Mouse (Mus musculus) kidney, adult 18-20 months (tissue): ENCODE measurements at regions not wholly inside any gene's neighbourhood (a gene's known extent, or its start where the extent isn't known, plus 50 kb on each side); places are given as distances from the start of the nearest gene placed in this dataset.
A peak's percentile ranks its signal among the peaks of the same experiment; 100 is the strongest.

Experiments used
- DNase-seq: peaks from one replicate; pipeline ENCODE4 v3.0.0; 2021

DNA sequence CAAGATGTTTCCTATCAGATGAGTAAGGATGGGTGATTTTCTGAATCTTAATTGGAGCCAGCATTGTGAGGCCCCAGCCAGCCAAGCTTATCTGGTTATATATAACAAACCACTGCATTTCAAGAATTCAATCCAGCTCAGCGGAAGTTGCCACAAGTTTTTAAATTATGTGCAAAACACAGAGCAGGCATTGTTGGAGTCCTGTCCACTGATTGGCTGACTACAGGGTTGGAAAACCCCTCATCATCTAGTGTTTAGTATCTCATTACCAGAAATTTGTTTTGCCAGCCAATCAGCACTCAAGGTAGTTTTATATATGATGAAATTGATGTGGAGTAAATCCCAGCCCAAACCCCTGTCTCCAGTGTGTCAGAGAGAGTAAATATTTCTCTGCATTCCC is 578.5 kb upstream of the Intu start:
- no peak for DNase-seq

DNA sequence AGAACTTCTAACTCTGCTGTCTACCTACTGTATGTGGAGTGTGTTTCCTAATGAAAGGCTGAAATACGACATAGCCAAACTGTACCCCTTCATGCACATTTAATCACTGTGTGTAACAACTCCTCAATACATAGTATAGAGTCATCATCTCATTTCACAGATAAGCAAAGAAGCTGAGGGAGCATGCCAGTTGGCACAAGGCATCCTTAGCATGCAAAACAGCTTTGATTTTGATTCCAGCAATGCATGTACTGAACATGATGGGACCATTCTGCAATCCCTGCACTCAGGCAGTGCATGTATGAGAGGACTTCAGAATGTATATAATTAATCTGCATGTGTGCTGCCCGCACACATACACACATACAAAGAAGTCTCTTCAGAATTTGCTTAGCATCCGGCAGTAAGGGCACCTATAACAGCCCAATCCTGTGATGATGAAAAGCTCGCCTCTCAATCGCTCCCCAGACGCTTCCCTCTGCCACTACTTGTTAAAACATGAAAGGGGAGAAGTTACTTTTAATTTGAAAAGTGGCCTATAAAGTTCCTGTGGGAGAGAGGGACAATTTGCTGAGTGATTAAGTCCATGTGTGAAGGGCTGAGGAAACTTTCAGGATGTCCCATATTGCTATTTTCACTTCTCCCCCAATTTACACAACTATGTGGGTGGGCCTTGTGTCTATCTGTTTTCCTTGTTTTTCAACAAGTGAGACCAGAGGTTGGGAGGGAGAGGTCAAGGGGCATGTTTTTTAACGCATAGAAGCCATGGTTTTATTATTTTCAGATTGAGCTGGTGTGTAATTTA is 569.0 kb upstream of the Intu start:
- no peak for DNase-seq

DNA sequence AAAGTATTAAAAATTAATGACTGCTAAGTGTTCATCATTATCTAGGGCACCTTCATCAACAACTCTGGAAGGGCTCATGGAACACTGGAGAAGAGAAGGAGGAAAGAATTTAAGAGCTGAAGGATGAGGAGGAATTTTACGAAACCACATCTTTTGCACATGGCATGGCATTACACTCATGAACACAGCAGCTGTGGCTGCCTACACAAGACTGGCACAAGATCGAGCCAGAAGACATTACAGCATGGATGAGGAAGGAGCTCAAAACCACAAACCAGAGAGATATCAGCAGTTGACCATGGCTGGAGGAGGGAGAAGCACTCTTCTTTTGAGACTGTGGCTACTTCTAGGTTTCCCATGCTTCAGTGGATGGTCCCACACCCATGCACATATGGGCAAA is 565.7 kb upstream of the Intu start:
- DNase-seq: no peak

DNA sequence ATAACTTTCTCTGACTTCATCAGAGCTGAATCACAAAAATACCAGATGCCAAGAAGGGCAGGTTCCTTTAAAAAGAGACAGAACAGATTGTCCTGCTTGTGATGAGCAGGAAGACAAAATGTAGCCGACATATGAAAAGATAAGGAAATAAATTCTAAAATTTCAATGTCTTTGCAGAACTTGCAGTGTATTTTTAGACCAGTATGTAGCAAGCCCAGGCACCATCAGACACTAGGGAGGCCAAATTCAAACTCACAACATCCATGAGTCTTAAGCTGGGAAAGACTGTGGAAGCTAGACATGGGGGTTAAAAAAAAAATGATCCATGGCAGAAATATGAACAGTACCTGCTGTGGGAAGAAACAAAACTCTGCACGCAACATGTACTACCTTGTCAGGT is 564.7 kb upstream of the Intu start:
- DNase-seq: no peak

DNA sequence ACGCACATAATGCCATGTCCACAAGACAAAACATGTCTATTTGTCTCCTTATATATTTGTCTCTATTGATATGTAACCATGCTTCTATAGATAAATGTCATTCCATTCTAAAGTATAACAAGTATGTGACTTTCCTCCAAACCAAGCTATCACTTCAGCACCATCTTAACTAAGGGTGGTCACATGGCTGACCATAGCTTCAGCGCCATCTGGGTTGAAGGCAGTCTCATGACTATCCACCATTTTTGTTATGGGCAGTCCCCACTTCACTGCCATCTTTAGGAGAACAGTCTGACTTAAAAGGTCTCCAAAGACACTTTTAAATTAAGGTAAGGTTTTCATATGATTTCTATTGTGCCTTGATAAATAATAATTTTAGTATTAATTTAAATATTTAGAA is 554.1 kb upstream of the Intu start:
- DNase-seq: no peak

DNA sequence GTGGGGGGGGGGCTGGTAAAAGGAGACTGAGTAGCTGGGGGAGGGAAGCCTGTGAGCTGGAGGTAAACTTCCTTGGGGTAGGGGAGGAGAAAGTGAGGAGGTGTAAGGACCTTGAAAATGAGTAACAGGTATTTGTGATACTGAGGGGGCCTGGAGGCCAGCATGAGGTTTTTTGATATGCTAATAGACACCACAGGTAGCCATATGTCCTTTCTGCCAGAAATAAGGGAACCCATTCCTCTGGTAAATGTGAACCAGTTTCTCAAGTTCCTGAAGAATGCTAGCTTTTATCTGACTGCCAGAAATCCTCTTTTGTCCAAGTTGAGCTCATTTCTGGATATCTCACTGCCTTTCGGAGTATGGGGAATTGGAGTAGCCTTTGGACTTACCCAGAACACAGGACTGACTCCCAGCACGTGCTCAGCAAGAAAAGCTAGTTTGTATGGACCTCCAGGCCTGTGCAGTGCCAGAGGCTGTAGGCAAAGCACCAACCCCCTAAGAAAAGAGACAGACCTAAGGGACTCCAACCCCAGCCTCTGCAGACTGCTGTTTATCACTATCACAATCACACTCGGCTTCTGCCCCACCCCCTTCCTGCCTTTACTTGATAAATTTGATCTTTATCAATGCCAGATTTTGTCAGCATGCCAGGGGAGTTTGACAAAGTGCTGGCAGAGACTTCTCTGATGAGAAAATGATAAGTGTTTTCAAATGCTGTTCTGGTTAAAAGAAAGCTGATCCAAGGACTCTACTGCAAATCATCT is 552.0 kb upstream of the Intu start:
- no peak for DNase-seq

DNA sequence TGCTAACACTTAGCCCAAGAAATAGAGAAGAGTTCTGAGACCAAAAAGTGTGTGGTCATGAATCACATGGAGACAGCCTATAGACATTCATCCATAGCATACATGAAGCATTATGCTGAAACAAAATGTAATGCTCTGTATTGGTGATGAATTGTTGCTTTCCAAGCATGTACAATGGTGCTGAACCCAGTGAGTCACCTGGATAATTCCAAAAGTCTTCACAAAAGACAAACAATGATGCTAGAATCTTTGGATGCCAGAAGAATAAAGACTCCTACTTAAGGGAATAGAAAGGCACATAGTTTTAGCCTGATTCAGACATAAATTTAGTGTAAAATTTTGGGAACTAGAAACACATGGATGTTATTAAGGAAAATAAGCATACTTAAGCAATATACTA is 548.4 kb upstream of the Intu start:
- no peak for DNase-seq

DNA sequence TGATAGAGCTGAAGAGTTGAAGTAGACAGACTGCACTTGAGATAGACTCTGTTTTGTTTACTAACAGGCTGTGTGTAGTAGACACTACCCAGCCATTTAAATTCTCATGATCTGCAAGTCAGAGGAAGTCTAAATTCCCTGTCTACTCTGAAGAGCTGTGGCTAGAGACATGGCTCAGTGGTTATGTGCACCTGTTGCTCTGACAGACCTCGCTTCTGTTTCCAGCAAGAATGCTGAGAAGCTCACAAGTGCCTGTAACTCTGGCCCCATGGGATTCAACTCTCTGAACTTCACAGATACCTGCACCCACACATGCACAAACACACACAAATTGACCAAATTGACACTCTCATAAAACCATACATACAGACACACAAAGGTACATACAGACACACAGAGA is 543.4 kb upstream of the Intu start:
- no peak for DNase-seq

DNA sequence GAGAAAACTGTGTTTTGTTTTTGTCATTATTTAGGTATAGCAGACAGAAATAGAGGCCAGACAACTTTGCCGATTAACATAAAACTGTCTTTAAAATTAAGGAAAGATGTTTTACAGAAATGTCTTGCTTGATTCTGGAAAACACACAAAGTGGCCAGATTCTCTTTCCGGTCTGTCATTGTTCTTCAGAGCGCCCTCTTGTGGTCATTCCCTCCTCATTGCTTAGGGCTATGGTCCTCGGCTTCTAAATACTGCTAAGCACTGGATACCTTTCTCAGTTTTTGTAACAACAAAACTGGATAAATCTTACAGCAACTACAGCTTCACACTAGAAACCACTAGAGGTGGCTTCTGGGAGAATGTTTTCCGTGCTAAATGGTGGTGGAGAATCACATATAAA is 532.5 kb upstream of the Intu start:
- peak; percentile 41 for DNase-seq

DNA sequence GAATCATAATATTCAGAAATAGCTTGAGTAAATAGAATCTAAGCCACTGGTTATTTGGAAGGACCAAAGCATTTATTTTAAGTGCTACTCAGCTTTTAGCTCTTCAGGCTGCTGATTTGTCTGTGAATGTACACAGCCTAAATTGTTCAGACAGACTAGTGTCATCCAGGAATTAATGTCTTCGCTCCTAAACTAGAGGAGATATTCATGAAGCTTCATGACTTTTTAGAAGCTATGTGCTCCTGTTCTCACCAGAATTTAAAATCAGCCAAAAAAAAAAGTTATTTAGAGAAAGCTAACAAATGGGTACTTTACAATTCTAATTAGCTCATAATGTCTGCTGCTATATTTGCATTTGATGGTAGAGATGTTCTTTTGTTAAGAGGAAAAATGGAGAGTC is 531.2 kb upstream of the Intu start:
- no peak for DNase-seq

DNA sequence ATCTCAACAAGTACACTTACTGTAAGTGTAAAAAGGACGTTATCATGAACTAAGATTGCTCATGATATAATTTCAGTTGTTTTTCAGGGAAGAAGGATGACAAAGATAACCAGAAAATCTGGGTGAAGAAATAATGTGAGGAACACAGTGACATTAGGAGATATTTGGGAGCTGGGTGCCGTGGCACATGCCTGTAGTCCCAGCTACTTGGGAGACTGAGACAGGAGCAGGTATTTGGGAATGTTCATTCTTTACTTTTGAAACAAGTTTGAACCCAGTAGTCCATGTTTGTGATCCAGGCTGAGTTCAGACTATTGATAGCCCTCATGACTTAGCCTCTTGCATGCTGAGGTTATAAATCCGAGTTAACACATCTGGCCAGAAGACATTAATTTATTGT is 528.2 kb upstream of the Intu start:
- no peak for DNase-seq

DNA sequence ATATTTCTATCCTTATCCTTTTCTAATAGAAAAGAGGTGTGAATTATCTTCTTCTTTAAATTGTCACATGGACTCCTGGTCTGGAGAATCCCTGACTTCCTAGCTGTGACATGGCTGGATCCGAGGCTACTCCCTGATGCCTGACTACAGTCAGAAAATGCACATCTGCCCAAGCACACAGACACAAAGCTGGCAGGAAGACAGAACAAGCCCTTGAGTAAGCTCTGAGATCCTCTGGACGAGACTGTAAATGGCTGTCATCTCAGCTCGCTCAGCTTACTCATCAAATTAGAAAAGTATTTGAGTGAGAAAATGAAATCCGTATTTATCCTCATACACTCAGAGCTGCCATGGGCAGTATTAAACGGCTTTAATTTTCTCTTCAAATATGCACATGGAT is 521.0 kb upstream of the Intu start:
- no peak for DNase-seq

DNA sequence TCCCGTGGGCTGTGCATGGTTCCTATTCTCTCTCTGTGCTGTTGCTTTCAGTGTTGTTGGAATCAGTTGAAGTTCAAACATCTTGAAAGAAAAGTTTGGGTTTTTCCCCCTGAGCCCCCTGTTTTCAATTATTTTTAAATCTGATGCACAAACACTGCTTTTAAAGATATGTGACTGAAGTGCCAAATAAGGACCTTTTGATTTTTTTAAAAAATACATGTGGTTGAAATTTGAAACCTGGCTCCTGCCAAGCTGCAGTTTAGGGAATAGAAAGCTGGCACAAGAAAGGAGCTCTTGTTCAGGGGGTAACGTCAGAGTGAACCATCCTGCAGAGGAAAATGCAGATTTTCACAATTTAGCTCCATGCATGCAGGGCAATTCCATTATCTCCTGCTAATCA is 509.4 kb upstream of the Intu start:
- DNase-seq: no peak

DNA sequence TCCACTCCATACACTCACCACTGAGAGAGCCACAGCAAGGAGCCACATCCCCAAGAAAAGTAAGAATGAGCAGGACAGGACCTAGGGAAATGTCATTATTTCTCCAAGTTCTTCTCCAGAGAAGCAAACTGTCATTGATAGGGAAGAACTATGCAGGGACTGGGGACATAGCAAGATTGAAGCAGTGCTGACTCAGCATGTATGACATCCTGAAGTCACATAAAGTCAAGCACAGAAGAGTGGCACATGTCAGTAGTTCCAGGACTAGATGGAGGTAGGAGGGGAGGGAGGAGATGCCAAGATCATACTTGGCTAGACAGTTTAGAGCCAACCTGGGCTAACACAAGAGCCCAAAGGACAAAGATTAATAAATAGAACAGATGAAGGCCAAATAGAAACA is 503.4 kb upstream of the Intu start:
- no peak for DNase-seq

DNA sequence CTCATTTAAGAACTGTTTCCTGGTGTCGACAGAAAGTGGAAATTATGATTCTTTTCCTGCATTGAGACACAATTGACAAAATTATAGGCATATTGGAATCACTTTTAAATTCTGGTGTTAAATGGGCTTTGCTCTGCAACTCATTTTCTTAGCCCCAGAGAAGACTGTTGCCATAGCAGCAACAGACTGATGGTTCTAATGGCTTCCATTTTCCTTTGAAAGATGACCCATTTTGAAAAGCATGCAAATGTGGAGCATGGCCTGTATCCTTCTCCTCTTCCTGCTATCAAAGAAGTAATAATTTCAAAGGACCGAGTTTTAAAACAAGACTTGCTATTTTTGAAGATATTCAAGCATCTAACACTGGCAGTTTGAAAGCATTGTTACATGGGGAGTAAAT is 494.9 kb upstream of the Intu start:
- DNase-seq: no peak

DNA sequence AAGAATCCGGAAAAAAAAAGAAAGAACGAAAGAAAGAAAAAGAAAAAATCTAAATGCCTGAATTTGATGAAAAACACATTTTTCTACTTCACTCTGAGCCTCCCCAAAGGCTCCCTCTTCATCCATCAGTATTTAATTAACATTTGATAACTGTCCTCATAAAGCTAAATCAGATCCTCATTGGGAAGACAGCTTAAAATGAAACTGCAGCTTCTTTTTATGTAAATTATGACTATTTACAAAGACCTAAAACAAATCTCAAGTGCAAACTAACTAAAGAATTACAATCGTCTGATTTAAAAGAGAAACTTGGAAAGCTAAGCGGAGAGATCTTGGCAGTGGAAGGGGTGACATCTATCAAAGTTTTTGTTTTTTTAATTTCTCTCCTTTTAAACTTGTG is 481.4 kb upstream of the Intu start:
- DNase-seq: no peak

DNA sequence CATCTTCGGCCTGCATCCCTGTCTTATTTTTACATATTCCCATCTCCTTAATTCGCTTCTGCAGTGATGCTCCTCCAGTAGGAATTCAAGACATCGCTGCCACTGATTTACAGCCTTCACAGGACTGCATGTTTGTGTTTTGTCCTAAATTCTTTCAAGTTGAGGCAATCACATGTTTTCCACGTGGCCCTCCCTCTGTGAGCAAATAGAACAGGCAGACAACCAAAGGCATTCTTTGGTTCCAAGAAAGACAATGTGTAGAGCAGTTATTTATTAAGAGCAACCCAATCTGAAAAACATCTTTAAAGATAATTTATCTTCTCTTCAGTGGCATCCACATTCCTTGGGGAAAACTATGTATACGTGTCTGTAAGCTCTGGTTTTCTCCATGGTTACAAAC is 472.8 kb upstream of the Intu start:
- DNase-seq: no peak

DNA sequence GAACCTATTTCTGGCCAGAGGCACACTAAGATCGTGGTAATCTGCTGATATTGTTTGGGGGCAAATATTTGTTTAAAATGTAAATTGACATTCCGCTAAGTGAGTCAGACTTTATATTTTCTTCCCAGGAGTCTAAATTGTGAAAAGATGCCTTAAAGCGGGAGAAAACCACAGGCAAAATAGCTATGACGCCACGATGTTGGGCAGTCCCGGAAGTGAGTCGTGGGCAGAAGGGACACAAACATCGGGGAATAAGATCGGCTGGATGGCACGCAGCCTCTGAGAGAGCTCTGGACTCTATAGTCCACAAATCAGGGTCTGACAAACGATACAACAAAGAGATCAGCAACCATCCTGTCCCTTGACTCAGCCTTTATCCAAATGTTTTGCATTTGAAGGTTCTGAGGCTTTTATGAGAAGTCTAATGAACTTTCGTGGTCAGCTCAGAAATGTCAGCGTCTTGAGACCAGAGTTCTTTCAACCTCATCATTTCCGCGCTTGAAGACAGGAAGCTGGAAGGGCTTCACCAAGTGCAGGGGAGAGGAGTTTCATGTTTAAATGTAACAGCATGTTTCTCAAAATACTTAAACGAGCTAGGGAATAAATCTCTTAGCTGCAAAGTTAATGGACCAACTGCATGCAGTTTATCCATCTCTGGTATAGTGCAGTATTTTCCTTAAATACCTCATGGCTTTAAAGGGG is 472.2 kb upstream of the Intu start:
- DNase-seq: no peak

DNA sequence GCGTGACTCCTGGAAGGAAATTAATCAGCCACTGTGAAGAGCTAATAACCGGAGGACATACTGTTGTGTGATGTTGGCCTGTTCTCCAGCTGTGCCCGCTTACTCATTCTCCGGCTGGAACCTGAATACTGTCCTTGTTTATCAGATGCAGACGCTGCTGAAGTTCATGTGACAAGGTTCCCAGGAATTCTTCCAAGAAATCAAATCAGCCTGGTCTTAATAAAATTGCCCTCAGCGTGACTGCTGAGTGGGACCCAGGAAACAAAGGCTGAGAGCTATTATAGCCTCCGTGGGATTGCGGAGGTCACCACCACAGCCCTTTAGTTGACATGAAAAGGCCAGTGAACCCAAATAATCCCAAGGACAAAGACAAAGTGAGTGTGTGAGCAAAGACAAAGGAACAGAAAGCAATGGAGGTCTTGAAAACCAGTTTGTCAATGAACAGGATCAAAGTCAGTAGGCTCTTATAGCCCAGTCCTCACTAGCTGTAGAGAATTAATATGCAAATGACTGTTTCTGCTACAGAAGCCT is 460.9 kb upstream of the Intu start:
- no peak for DNase-seq

DNA sequence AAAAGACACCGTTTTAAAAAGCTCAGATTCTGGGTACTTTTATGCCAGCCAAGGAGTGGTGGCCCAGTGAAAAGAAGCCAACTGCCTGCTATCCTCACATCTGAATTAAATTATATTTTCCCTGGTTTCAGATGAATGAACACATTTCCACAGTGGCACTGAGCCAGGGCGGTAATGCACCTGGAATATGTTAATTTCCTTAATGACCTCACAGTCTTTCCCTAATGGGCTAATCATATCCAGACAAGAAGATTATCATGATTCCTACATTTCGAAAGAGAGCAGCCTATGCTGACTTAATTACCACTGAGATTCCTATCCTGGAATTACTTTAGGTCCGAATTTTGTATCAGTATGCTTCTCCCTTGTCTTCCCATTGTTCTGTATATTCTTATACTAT is 454.3 kb upstream of the Intu start:
- no peak for DNase-seq

DNA sequence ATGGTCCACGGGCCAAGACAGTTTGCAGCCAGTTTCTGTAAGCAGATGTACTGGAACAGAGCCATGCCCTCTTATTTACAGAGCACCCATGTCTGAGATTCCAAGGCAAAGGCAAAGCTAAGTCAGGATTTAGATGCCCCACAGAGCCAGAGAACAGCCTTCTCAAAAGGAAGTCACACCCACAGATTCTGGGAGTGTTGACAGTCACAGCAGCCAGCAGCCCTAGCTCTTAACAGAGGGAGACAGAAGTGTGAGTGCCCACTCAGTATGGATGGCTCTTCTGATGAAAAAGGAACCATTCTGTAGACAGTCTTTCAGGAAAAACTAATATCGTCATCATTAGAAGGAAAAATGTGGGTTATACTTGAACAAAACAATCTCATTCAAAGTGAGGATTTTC is 446.0 kb upstream of the Intu start:
- DNase-seq: no peak

DNA sequence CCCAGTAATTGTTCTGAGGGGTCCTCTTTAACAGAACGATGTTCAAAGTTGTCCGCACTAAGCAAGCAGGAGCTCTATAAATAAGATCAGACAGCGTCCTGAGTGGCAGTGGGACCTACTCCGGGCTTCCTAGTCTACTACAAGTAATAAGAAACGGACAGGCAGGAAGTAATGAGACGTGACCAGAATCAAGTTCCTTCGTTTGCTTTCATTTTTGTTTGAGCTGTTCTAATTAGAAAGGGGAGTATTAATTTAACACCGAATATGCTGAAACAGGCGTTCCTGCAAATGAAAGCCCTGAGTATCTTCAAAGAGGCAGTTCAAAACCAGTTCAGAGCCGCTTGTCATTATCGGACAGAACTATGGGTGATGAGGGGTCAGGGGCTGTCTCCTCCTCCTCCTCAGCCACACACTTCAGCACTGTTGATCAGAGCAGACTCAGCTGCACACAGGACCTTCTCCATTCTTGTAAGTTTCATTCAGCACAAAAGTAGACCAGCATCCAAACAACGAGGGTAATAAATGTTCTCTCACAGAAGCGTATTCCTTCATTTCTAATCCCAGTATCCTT is 439.2 kb upstream of the Intu start:
- DNase-seq: no peak

DNA sequence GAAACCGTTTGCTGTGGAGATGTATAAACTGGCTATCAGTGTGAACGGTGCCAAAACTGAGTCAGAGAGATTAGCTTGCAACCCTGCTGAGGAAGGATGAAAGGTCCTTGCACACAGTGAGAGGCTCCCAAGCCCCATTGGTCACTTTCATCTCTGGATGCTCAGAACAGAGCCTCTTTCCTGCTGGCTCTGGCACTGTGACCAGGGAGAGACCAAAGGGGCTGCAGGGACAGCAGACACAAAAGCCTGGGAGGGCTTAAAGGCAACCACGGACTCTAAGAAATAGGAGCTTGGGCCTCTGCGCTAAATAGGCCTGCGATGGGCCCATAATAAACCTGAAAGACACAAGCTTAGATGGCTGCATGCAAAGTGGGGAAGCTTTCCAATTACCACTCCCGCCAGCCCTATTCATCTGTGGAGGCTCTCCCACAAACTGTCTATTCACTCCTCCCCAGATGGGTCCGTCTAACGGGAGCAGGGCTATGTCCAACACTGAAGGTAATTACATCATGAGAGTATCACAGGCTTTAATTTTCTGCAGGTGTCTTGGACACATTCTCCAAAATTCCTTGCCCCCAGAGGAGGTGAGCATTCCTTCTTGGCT is 438.2 kb upstream of the Intu start:
- DNase-seq: no peak
